Mouse (Mus musculus): Measurements from ENCODE around the gene Nckap5.

GRCm38 (mm10) chr1:125910871-125911265, 919.7 kb downstream of the Nckap5 start:
- TF ChIP-seq POLR2A (IDR thresholded peaks at IDR 0.05; ENCODE audit: low read depth, low read length) (no peak), CHD1 (IDR thresholded peaks at IDR 0.05; ENCODE audit: low read depth, low read length) (no peak), MXI1 (IDR thresholded peaks at IDR 0.05; ENCODE audit: low read depth, low read length) (no peak), CTCF (conservative IDR thresholded peaks at IDR 0.05 in 1 of 2, IDR thresholded peaks at IDR 0.05 in 1 of 2; ENCODE audit: low read depth in 2 of 2, low read length in 2 of 2) (no peak), EP300 (IDR thresholded peaks at IDR 0.05; ENCODE audit: low read length) (no peak), E2F4 (IDR thresholded peaks at IDR 0.05; ENCODE audit: insufficient replicate concordance, low read depth, low read length) (no peak), ZC3H11A (IDR thresholded peaks at IDR 0.05; ENCODE audit: low read depth, low read length) (no peak), ZNF384 (IDR thresholded peaks at IDR 0.05; ENCODE audit: low read depth, low read length) (no peak), RAD21 (IDR thresholded peaks at IDR 0.05; ENCODE audit: low read depth, low read length) (no peak), IRF4 (IDR thresholded peaks at IDR 0.05; ENCODE audit: low read depth, low read length) (no peak), HCFC1 (IDR thresholded peaks at IDR 0.05; ENCODE audit: low read depth, low read length) (no peak), ETS1 (conservative IDR thresholded peaks at IDR 0.05; ENCODE audit: low read depth, low read length) (no peak), NELFE (IDR thresholded peaks at IDR 0.05; ENCODE audit: low read depth, low read length) (no peak), CHD2 (IDR thresholded peaks at IDR 0.05; ENCODE audit: low read length) (no peak)
